Mouse (Mus musculus): ENCODE results near the gene Rpl7l1. TPM values are rescaled to one million over a fixed set of nuclear protein-coding genes. Genes with fewer than 3 reads are reported as not detected.
"Not testable (repeated sequence)": the region's sequence is repeated elsewhere in the genome, so short reads cannot be mapped to it uniquely, and the experiment has no call there.

Gene Rpl7l1
- polyA plus RNA-seq, 1 experiment from 2014 or later, result 103 TPM

GRCm38 (mm10) chr17:46787974-46788373 is 5.5 kb upstream of the Rpl7l1 start:
- H3K4me1 ChIP-seq (ENCODE audit: control insufficient read depth, insufficient read depth, low read length), result not testable (repeated sequence)
- 65% methylated on average over 2 of the region's 2 CpGs for WGBS

GRCm38 (mm10) chr17:46786952-46787351 is 4.5 kb upstream of the Rpl7l1 start:
- no peak overlapping the region for H3K4me2 ChIP-seq (ENCODE audit: low read depth, low read length)
- H3K9me3 ChIP-seq (replicated peaks; ENCODE audit: control insufficient read depth, low read length), result no peaks in the 10 kb centered on the region
- H3K27ac ChIP-seq (ENCODE audit: low read length), result no peak overlapping the region
- H3K36me3 ChIP-seq (ENCODE audit: control insufficient read depth, insufficient read depth), result no peaks in the 10 kb centered on the region
- WGBS, result 76% methylated on average over 5 of the region's 5 CpGs
- H3K4me1 ChIP-seq (ENCODE audit: control insufficient read depth, insufficient read depth, low read length), result no peaks in the 10 kb centered on the region
- H3K27me3 ChIP-seq (ENCODE audit: control insufficient read depth, insufficient read depth, low read length), result no peaks in the 10 kb centered on the region
- no peak overlapping the region for H3K9ac ChIP-seq (ENCODE audit: low read length)
- H3K4me3 ChIP-seq (ENCODE audit: low read length), result no peak overlapping the region
- no peak for ATAC-seq (replicated peaks; ENCODE audit: extremely low read depth, insufficient read depth, low FRiP score)

More at GRCm38 (mm10) chr17:46787974-46788373, 5.5 kb upstream of the Rpl7l1 start:
- H3K27me3 ChIP-seq (ENCODE audit: control insufficient read depth, insufficient read depth, low read length); H3K4me3 ChIP-seq (ENCODE audit: low read length); H3K9ac ChIP-seq (ENCODE audit: low read length); H3K27ac ChIP-seq (ENCODE audit: low read length); H3K4me2 ChIP-seq (ENCODE audit: low read depth, low read length); H3K9me3 ChIP-seq (replicated peaks; ENCODE audit: control insufficient read depth, low read length); H3K36me3 ChIP-seq (ENCODE audit: control insufficient read depth, insufficient read depth); ATAC-seq (replicated peaks; ENCODE audit: extremely low read depth, insufficient read depth, low FRiP score): not testable (repeated sequence)

GRCm38 (mm10) chr17:46783222-46783565 is 722 bp upstream of the Rpl7l1 start:
- Histone ChIP-seq H3K4me2 (ENCODE audit: low read depth, low read length) (peak overlapping the region; percentile 65; the same call in 1 of the 2 replicates), H3K27ac (ENCODE audit: low read length) (peak overlapping the region; percentile 75), H3K27me3 (ENCODE audit: control insufficient read depth, insufficient read depth, low read length) (no peaks in the 10 kb centered on the region), H3K9ac (ENCODE audit: low read length) (no peak overlapping the region), H3K4me3 (ENCODE audit: low read length) (peak overlapping the region; percentile 64), H3K4me1 (ENCODE audit: control insufficient read depth, insufficient read depth, low read length) (peaks cover 6% of the 10 kb centered on the region; the same call in 1 of the 2 replicates), H3K36me3 (ENCODE audit: control insufficient read depth, insufficient read depth) (peaks cover 21% of the 10 kb centered on the region), H3K9me3 (replicated peaks; ENCODE audit: control insufficient read depth, low read length) (no peaks in the 10 kb centered on the region)
- 0 out of 2 replicates have a peak, but pooled peaks have one; percentile 4 for ATAC-seq (replicated peaks; ENCODE audit: extremely low read depth, insufficient read depth, low FRiP score)
- 77% methylated on average over 2 of the region's 2 CpGs for WGBS

DNA sequence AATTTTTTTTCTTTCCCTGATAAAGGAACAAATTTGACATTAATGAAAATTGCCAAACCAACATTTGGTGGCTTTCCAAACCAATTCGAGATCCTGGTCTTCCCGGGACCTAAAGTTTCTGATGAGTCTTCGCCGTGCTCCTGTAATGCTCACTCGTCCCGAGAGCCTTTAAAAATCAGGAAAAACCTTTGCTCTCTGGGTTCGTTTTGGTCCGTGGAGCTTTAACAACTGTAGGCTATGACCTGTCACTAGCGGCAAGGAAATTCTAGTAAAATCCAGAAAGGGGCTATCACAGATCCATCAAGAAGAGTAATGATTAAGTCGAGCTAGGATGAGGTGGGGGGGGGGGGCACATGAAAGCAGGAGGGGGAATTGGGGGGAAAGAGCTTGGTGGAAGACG is 596 bp downstream of the Rpl7l1 start:
- ATAC-seq (replicated peaks; ENCODE audit: extremely low read depth, insufficient read depth, low FRiP score), result no peak; the same call in 1 of the 2 replicates

DNA sequence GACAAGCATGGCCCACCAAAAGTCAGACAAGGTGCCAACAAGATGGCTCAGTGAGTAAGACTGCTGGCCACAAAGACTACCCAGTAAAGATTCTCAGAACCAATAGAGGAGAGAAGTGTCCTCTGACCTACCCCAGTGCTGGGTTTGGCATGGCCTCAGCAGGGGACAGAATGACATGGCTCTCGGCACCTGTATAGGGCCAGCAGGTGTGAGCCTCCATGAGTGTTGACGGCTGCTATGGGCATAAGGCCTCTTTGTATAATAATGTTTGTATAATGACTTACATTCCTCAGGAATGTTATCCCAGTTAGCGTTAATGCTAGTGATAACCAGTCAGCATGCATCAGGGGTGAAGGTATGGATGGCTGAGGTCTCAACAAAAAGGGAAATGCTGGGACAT is 6.4 kb downstream of the Rpl7l1 start:
- Histone ChIP-seq H3K4me2 (ENCODE audit: low read depth, low read length) (no peak overlapping the region), H3K9ac (ENCODE audit: low read length) (no peak overlapping the region), H3K9me3 (replicated peaks; ENCODE audit: control insufficient read depth, low read length) (no peaks in the 10 kb centered on the region), H3K36me3 (ENCODE audit: control insufficient read depth, insufficient read depth) (peaks cover 51% of the 10 kb centered on the region), H3K27me3 (ENCODE audit: control insufficient read depth, insufficient read depth, low read length) (no peaks in the 10 kb centered on the region), H3K4me3 (ENCODE audit: low read length) (no peak overlapping the region), H3K27ac (ENCODE audit: low read length) (no peak overlapping the region), H3K4me1 (ENCODE audit: control insufficient read depth, insufficient read depth, low read length) (peaks cover 14% of the 10 kb centered on the region)
- ATAC-seq (replicated peaks; ENCODE audit: extremely low read depth, insufficient read depth, low FRiP score), result no peak
- WGBS, result 66% methylated on average over 3 of the region's 3 CpGs

More for the DNA sequence above, 596 bp downstream of the Rpl7l1 start:
- Histone ChIP-seq H3K9ac (ENCODE audit: low read length) (peak overlapping the region; percentile 79), H3K9me3 (replicated peaks; ENCODE audit: control insufficient read depth, low read length) (no peaks in the 10 kb centered on the region), H3K36me3 (ENCODE audit: control insufficient read depth, insufficient read depth) (peaks cover 32% of the 10 kb centered on the region), H3K27me3 (ENCODE audit: control insufficient read depth, insufficient read depth, low read length) (no peaks in the 10 kb centered on the region), H3K4me1 (ENCODE audit: control insufficient read depth, insufficient read depth, low read length) (peaks cover 6% of the 10 kb centered on the region; the same call in 1 of the 2 replicates), H3K4me3 (ENCODE audit: low read length) (peak overlapping the region; percentile 64), H3K4me2 (ENCODE audit: low read depth, low read length) (peak overlapping the region; percentile 61), H3K27ac (ENCODE audit: low read length) (peak overlapping the region; percentile 75)
- 1% methylated on average over 11 of the region's 11 CpGs for WGBS

DNA sequence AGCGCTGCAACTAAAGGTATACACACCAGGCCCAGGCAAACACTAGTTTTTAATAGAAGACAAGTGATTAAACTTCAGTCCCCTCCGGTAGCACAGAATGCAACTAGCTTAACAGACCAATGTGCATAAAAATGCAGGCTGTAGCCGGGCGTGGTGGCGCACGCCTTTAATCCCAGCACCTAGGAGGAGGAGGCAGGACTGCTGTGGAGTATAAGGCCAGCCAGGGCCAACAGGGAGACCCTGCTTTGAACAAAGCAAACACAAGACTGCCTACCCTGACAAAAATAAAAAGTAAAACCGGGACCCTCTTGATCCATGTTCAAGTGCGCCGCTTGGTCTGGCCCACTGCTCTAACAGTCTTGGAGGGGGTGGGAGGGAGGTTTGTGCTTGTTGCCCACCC is 7.4 kb downstream of the Rpl7l1 start:
- H3K36me3 ChIP-seq (ENCODE audit: control insufficient read depth, insufficient read depth), result peaks cover 47% of the 10 kb centered on the region
- no peak overlapping the region for H3K27ac ChIP-seq (ENCODE audit: low read length)
- WGBS, result 93% methylated on average over 9 of the region's 9 CpGs

GRCm38 (mm10) chr17:46774131-46774472 is 8.4 kb downstream of the Rpl7l1 start:
- ATAC-seq (replicated peaks; ENCODE audit: extremely low read depth, insufficient read depth, low FRiP score), result no peak
- peaks cover 13% of the 10 kb centered on the region for H3K4me1 ChIP-seq (ENCODE audit: control insufficient read depth, insufficient read depth, low read length)
- H3K27ac ChIP-seq (ENCODE audit: low read length), result no peak overlapping the region
- H3K9ac ChIP-seq (ENCODE audit: low read length), result no peak overlapping the region
- H3K27me3 ChIP-seq (ENCODE audit: control insufficient read depth, insufficient read depth, low read length), result no peaks in the 10 kb centered on the region
- no peak overlapping the region; the same call in 1 of the 2 replicates for H3K4me3 ChIP-seq (ENCODE audit: low read length)
- 48% methylated on average over 2 of the region's 2 CpGs for WGBS
- H3K36me3 ChIP-seq (ENCODE audit: control insufficient read depth, insufficient read depth), result peaks cover 39% of the 10 kb centered on the region
- no peaks in the 10 kb centered on the region for H3K9me3 ChIP-seq (replicated peaks; ENCODE audit: control insufficient read depth, low read length)
- peak overlapping the region; percentile 65; the same call in 1 of the 2 replicates for H3K4me2 ChIP-seq (ENCODE audit: low read depth, low read length)

More for the DNA sequence above, 7.4 kb downstream of the Rpl7l1 start:
- H3K4me2 ChIP-seq (ENCODE audit: low read depth, low read length), result no peak overlapping the region
- no peak for ATAC-seq (replicated peaks; ENCODE audit: extremely low read depth, insufficient read depth, low FRiP score)
- H3K27me3 ChIP-seq (ENCODE audit: control insufficient read depth, insufficient read depth, low read length), result no peaks in the 10 kb centered on the region
- no peak overlapping the region for H3K4me3 ChIP-seq (ENCODE audit: low read length)
- no peaks in the 10 kb centered on the region for H3K9me3 ChIP-seq (replicated peaks; ENCODE audit: control insufficient read depth, low read length)
- H3K4me1 ChIP-seq (ENCODE audit: control insufficient read depth, insufficient read depth, low read length), result peaks cover 13% of the 10 kb centered on the region
- H3K9ac ChIP-seq (ENCODE audit: low read length), result no peak overlapping the region

- Histone ChIP-seq H3K4me2 (ENCODE audit: low read depth, low read length) (peak overlapping the region; percentile 65), H3K27ac (ENCODE audit: low read length) (peak overlapping the region; percentile 75), H3K4me1 (ENCODE audit: control insufficient read depth, insufficient read depth, low read length) (peaks cover 13% of the 10 kb centered on the region), H3K9ac (ENCODE audit: low read length) (peak overlapping the region; percentile 88), H3K9me3 (replicated peaks; ENCODE audit: control insufficient read depth, low read length) (no peaks in the 10 kb centered on the region), H3K36me3 (ENCODE audit: control insufficient read depth, insufficient read depth) (peaks cover 33% of the 10 kb centered on the region), H3K27me3 (ENCODE audit: control insufficient read depth, insufficient read depth, low read length) (no peaks in the 10 kb centered on the region), H3K4me3 (ENCODE audit: low read length) (peak overlapping the region; percentile 71)
- no peak for ATAC-seq (replicated peaks; ENCODE audit: extremely low read depth, insufficient read depth, low FRiP score)
- WGBS, result 10% methylated on average over 19 of the region's 20 CpGs
Measured at GRCm38 (mm10) chr17:46773278-46774130, 9.0 kb downstream of the Rpl7l1 start.
